Mouse (Mus musculus) erythroblast, embryonic 14.5 days (primary cell): ENCODE measurements around the gene Mras.

ENCODE experiments used
- GATA1 ChIP-seq: IDR thresholded peaks from 2 replicates; pipeline ENCODE4 v1.6.1; 2012; ENCODE audit warnings: low read length, inconsistent platforms, mixed read lengths
- TAL1 ChIP-seq: IDR thresholded peaks from 3 replicates; pipeline ENCODE4 v1.6.1; 2012; ENCODE audit warnings: low read length, inconsistent platforms, mixed read lengths

DNA sequence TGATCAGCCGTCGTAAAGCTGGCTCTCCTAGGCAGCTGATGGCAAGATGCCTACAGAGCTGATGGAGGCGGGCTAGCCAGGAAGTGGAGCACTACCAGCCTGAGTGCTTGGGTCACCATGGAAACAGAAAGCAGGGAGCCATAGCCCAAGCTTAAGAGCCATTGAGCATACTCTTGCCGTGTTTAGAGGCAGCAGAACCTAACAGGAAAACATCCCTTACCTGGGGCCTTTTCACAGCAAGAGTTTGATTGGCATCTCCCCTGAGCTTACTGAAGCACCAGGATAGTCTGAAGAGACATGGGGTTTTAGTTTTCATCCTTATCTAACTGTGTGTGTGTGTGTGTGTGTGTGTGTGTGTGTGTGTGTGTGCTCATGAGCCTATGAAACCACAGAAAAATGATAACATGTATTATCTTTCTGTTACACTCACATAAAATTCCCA, 91.8 kb downstream of the Mras start:
- no peak for TF ChIP-seq GATA1
- no peak for TF ChIP-seq TAL1
